Mouse (Mus musculus) fat pad, adult 2 months (tissue): Measurements from ENCODE around the gene Pml.

Experiments
- DNase-seq: peaks from one replicate; pipeline ENCODE4 v3.0.0-alpha.2; 2011; ENCODE audit warnings: low read depth, low spot score; ENCODE audit errors: extremely low read depth

The Pml gene

DNA sequence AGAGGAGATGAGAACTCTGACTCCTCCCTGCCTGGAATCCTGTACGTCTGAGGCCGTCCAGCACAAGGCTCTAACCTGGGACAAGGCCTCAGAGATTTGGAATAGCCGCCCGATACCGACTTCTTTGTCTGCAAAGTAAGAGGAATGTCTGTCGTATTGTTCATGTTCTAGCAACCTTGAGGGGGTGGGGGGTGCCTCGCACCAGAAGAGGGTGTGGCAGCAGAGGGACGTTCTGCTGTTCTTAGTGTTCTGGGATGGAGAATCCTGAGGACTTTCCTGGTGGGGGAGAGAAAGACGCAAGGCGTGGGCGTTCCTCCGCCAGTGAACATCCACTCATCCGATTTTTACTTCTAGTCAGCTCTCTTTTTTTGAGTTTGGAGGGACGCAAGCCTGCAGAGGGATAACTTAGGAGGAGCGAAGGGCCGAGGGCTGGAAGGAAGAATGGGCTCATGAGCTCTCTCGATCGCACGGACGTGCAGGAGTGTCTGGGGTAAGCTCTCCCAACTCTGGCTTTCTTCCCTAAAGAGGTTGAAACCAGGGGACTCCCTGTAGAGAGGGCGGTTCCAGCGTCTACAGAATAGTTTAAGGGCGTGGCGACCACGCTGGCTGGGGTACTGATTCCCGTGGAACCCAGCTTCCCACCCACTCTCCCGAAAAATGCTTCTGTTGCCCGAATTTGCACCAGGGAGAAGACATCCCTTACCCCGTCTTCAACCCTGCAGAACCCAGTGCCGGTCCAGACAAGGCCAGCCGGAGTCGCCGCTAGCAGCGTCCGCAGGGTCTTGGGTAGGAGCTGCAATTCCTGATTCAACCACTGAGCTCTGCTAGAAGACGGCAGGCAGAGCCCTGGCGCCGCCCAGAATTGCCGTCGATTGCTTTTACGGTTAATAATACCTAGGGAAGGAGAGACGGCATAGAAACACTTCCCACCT lies 45.8 kb downstream of the Pml start, which contains the start of the genes Islr and Islr2:
TSS of gene Islr (minus strand) at position 791 of the 932 bp plus-strand sequence.
TSS of gene Islr2 (minus strand) at position 804 of the 932 bp plus-strand sequence.
- DNase-seq = no peak

DNA sequence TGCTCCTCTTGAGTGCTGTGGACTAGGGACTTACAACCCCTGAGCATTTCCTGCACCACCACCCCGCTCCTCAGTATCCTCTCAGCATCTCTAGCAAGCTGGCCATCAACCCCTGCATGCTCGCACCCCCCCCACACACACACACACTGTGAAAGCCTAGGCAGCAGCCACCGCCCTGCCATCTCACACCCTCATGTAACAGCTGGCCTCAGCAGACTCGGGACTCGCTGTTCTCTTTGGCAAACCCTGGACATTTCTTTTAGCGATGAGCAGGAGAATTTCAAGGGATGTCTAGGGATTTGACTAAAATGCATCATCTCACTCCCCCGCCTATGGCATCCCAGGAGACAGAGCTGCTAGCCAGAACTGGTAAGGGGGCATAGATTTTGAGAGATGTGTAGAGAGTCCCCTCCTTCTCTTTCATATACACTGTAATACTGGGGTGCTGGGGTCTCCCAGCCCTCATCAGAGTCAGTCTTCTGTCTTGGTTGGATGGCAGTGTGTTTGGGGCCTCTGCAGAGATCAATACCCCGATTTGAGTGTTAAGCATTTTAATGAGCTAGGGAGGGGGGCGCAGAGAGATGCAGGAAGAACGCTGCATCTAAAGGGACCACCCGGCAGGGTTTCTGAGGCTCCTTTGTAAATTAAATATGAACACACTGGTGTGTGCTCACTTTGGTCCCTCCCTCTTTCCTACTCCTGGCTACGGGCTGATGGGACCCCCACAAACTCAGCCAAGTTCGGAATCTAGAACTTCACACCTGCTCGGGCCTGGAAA lies 46.7 kb downstream of the Pml start:
- no peak for DNase-seq

DNA sequence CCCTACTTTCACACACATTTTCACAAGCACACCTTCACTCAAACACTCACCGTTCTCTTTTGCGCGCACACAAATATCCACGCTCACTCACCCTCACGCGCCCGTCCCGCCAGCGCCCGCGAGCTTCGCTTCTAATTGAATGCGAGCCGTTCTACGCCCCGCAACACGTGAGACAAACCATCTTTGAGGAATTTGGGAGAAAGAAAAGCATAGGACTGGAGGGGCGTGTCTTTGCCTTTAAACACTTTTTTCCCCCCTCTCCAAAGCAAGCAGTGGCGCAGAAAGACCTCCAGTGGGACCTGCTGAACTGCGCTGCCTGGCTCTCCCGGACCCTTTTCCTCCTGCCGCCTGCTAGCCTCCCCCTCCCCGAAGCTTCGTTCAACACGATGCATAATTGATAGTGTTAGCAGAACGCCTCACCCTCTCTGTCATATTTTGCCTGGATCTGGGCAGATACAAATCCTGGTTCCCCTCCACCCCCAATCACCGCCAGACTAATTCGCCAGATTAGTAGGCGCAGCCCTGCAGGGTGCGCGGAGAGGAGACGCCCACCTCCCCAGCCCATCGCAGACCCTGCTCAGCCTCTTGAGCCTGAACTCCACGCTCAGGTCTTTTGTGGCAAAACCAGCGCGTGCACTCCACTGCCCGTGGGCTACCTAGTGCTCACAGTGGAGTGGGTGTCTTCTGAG lies 47.6 kb downstream of the Pml start:
- DNase-seq = no peak

DNA sequence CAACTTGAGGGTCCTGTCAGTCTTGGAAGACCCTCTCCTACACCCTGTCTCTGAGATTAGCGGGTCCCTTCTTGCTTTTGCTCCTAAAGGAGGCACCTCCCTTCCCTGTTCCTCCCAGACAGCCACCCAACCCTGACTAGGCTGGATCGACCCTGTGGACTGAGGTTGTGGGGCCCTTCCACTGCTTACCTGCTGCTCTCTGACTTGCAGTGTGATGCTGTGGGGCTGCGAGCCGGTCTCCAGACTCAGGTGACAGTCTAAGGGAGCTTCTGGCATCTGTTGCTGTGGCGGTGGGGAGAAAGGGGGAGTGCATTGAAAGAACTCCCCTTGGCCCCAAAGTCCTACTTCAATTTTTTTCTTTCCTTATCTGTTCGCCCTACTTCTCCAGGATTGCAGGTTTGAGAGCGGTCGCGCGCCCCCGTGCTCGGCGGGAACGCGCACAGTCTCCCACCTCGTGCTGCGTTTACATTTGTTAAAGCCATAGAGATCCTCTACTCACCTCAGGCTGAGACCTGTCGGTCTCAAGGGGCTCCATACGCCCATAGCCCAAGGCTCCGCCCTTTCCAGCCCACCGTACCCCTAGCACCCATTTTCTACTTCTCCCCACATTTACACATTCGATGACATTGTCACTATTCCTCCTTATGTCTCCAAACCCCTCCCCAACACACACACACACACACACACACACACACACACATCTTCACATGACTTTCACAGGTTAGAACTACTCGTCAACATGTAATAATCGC lies 48.3 kb downstream of the Pml start:
- DNase-seq = no peak

DNA sequence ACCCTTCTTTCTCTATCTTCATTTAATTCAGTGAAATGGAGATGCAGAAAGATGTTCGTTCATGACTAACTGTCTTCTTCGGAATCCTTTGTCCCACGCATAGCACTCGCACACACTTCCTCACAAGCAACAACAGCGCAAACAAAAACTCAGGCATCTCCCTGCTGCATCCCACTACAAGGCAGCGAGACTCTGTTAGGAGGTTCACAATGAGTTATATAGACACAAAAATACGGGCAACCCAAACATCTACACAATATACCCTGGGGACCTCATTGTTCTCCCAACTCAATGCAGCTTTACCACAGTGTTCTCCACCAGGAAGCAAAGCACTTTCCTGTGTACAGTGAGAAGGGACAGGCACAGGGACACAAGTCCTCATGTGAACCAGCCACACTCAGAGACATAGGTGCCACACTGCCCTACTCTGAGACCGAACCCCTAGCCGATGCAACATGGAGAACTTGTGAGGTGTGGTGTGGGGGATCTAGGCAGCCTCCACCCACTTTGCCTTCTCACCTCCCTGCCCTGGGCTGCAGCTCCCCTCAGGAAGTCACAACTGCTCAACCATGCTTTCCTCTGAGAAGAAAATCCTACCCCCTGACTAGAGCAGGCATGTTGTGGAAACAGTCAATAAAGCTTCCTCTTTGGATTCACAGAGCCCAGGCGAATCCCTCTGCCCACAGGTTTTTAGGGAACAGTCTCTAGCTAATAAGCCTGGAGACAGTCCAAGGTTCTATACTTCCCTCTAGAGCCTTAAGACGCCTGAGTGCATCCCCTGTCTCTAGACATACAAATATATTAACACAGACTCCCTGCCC lies 49.1 kb downstream of the Pml start:
- DNase-seq = no peak

DNA sequence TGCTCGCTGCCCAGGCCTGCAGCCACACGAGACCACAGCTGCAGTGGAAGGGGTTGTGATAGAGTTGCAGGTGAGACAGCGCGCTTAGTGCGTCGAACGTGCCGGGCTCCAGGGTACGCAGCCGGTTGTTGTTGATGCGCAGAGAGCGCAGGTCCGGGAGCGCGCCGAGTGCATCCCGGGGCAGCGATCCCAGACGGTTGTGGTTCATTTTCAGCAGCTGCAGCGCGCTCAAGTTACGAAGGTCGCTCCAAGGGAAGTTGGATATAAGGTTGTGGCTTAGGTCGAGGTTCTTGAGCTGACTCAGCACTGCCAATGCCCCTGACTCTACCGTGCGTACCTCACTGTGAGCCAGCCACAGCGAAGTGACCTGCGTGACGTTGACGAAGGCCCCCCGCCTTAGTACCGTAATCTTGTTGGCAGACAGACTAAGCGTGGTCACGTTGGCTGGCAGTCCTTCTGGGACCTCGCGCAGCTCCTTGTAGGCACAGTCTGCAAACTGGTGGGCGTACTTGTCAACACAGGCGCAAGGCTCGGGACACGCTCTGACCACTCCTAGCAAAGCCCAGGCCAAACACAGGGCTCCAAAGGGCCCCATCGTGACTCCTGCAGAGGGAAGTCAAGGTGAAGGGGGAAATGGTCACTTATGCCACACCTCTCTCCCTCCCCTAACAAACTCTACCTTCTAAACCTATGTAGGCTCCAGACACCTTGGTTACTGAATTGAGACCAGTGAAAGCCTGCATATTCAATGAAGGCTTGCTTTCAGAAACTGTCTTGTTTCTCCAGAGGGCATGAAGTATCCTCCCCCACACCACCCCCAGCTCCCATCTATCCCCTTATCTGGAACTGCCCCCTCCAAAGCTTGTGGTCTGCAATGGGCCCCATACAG lies 50.0 kb downstream of the Pml start:
- DNase-seq = no peak

DNA sequence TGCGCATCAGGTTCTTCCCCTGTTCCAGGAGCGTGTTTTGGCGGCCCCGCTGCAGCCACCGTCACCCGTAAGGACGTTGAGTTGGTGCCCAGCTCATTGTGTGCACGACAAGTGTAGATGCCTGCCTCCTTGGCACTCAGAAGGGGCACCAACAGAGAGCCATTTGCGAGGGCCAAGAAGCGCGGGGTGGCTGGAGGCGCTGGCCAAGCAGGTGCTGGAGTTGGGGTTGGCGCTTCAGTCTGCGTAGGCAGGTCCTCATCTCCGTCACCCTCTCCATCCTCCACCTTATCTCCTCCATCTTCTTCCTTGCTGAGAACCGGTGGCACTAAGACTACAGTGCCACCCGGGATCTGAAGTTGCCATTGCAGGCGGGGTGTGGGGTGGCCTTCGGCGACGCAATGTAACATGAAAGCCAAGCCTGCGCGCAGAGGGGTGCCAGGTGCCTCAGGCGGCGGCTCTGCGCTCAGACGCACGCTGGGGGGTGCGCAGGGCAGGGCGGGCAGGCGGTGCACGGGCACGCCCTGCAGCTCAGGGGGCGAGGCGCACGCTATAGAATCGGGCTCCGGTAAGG lies 50.7 kb downstream of the Pml start:
- DNase-seq = no peak

DNA sequence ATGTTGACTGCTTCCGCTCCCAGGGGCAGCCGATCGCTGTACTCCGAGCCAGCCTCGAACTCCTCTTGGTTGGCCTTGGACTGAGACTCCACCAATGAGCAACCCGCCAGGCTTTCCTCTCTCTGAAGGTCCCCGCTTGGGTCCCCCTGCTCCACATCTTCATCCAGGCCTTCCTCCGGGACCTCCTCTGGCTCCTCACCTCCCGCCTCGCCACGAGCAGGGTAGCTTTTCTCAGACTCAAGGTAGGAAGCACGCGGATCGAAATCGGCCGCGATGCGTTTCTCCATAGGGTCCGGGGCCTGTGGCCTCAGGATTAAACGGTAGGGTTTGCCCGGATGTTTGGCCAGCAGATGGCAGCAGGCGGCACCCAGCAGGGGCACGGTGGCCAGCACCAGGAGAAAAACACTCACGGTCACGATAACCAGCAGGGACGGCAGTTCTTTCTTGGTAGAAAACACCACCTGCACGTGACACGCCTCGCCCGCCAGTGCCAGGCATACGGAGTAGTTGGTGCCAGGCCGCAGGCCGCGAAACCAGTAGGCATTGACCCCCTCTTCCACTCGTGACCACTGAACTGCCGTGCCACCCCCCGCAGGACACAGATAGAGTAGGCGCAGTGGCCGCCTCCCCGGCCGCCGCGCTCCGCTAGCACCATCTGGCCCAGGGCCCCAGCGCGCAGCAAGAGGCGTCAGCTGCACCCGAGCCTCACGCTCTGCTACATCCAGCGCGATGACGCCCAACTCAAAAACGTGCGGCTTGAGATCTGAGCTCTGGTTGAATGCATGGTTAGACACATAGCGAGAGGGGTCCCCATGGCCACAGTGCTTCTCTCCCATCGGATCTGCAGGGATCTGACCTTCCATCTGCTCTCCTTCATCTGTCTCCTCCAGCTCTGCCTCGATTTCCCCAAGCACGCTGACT lies 51.5 kb downstream of the Pml start:
- DNase-seq = no peak

DNA sequence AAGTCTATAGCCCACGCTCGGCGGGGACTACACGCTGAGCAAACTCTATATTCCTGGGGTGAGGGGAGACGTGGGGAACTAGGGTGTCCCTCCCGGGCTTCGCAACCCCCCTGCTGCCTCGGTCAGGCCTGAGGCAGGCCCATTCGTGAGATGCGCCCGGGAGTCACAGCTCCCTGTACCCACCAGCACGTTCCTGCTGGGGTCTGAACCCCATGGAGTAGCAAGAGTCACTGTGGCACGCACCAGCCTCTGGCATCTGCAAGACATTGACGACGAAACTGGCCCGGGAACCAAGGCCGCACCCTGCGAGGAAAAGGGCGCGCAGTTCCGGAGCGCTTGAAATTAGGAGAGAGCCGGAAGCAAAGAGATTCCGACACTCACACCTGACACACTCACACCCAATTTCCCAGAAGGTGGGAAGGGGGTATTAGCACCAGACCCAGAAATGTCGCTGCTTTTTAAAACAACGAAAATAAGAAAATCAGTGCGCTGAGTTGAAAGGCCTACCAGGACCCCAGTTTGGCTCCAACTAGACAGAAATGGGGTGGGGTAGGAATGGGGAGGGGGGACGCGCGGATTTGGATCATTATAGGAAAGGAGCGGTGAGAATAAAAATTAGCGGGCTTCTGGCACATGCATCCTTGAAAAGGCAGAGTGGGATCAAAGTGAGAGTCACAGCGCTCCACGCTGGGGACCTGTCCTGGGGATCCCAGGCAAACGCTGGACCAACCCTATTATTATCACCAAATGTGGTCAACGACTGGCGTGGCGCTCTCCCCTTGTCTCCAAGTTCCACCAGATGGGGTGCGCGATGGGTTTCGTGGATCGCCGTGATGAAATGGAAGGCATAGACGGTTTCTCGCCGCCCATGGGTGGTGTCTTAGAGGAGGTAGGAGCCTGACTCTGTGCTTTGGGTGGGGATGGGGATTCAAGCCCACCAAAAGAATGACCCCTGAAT lies 52.7 kb downstream of the Pml start:
- DNase-seq = no peak

DNA sequence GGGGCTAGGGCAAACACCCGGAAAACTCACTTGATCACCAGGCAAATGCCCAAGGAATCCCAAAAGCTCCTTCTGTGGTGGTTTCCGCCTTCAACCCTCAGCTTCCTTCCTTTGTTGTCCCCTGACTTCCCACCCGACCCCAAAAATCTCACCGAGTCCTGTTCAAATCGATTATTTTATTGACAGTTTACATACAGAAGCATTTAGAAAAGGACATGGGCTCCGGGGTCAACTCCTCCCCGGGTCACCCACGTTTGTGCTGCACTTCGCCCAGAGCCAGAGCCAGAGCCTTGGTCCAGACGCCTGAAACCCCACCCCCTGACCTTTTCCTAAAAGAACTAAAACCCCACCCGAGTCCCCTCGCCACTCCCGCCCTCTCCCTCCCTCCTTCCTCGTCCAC lies 53.4 kb downstream of the Pml start:
- DNase-seq = no peak

DNA sequence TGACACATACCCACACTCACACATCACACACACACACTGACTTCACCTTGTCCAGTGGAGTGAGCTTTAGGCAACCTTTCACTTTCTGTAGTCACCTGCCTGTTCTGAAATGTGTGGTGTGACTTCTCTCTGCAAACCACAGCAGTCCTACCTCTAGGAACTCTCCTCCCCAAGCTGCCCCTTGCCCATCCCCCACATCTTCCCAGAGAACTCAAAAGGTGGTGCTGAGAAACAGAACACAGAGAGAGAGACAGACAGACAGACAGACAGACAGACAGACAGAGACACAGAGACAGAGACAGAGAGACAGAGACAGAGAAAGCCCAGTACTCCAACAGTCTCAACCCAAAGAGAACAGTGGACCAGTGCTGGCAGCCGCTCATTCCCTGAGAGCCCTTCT lies 53.9 kb downstream of the Pml start:
- DNase-seq = no peak

DNA sequence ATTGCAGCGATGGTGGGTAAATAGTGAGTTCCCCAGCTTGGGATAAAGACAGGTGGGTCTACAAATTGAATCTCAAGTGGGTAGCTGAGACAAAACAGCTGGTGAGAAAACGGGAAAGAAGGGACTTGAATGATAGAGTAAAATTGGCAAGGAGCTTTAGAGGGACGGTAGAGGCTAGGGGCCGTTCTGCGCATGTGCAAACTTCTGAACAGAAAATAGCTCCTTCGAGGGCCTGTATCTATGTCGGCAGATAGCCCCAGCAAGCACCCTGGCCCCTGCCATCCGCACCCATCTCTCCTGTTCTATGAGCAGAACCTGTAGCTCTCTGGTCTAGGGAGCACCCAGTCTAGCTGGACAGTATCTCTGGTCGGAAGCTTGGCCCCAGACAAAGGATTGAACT lies 55.4 kb downstream of the Pml start:
- DNase-seq = no peak

DNA sequence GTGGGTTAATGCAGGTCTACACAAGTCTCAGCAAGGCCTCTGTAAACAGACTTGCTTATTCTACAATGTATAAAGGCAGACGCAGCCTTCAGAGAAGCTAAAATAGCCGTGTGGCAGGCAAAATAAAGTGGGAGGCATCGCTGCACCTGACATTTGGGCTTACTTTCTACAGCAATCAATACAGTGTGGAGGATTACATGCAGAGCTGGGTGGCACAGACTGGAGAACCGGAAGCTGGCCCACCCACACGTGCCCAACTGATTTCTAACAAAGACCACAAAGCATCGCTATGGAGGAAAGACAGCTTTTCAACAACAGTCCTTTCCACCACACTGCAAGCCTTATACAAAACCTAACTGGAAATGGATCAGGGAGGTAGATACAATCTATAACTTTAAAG lies 65.1 kb downstream of the Pml start:
- no peak for DNase-seq

DNA sequence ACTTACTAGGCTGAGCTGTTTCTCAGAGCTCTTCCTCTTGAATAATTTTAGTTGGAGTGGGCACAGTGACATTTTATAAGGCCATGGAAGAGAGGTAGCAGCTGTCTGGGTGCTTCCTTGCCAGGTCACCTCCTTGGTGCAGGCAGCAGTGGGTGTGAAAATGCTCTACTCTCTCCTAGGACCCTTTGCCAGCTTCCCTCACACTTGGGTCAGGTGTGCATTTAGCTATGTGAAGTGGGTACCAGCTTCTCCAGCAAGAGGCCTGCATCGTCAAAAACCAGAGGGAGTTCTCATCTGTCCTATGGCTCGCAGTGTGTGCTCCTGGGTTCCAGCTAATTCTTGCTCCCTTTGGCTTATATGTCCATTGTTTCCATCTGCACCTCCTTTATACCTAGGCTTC lies 70.2 kb downstream of the Pml start:
- no peak for DNase-seq

DNA sequence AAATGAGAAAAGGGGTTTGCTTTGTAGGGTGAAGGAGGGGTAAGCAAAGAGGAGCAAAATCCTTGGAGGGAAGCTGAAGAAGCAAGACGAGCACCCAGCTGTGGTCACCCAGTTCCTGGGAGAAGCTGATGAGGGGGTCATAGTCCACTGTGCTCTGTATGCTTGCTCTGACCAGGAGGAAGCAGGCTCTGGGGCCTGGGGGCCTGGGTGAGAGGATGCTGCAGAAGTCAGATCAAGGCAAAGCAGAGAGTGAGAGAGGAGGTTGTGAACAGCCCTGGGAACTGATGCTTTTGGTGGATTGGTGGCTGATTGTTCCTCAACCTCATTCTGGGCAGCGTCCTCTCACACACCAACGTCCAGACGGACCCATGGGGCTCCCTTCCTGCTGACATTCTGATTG lies 72.4 kb downstream of the Pml start:
- no peak for DNase-seq

DNA sequence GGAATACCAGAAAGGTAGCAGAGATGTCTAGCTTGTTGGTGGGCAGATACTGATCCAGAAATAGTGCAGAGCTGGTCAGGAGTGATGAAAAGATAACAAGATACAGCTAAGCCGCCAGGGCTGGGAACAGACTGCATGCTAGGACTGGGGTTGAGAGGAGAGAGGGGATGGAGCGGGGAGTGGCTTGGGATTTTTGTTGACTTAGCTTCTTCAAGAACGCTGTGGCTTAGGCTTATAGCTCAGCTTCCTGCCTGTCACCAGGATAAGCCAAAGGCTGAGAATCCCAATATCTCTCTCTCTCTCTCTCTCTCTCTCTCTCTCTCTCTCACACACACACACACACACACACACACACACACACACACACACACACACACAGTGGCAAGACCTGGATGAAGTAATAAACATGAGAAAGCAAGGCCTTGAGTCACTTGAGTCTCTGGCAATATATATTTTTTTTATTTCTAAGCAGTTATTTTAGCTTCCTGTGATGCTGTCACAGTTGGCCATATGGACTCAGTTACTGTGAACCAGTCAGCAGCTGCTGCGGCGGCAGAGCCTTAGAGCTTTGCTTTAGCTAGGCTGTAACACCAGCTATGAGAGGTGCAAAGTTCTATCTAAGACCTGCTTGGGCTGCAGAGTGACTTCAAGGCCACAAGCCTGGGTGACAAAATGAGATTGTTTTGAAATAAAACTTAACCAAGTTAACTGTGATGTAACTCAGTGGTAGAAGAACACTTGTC lies 73.7 kb downstream of the Pml start:
- no peak for DNase-seq
